Mouse (Mus musculus): ENCODE measurements around the gene Stk38.

- no peak for TF ChIP-seq USF1 (IDR thresholded peaks at IDR 0.05; ENCODE audit: low read depth, low read length)
- TF ChIP-seq ETS1 (conservative IDR thresholded peaks at IDR 0.05; ENCODE audit: low read depth, low read length), result no peak
- no peak for TF ChIP-seq E2F4 (IDR thresholded peaks at IDR 0.05; ENCODE audit: insufficient replicate concordance, low read depth, low read length)
- no peak for TF ChIP-seq EP300 (IDR thresholded peaks at IDR 0.05; ENCODE audit: low read length)
- no peak for TF ChIP-seq CTCF (conservative IDR thresholded peaks at IDR 0.05 in 1 of 2, IDR thresholded peaks at IDR 0.05 in 1 of 2; ENCODE audit: low read depth in 2 of 2, low read length in 2 of 2)
- TF ChIP-seq UBTF (IDR thresholded peaks at IDR 0.05; ENCODE audit: low read depth, low read length), result no peak
- TF ChIP-seq MEF2A (IDR thresholded peaks at IDR 0.05; ENCODE audit: borderline replicate concordance, low read depth, low read length), result no peak
- no peak for TF ChIP-seq MAX (IDR thresholded peaks at IDR 0.05; ENCODE audit: low read length)
- TF ChIP-seq USF2 (conservative IDR thresholded peaks at IDR 0.05; ENCODE audit: low read depth, low read length), result no peak
- TF ChIP-seq SMC3 (IDR thresholded peaks at IDR 0.05; ENCODE audit: low read depth, low read length), result no peak
- no peak for TF ChIP-seq POLR2A (IDR thresholded peaks at IDR 0.05; ENCODE audit: low read depth, low read length)
- no peak for TF ChIP-seq MAZ (IDR thresholded peaks at IDR 0.05; ENCODE audit: low read depth, low read length)
- no peak for TF ChIP-seq SIN3A (IDR thresholded peaks at IDR 0.05; ENCODE audit: low read length)
- TF ChIP-seq BHLHE40 (IDR thresholded peaks at IDR 0.05; ENCODE audit: low read depth, low read length), result no peak
Measured at GRCm38 (mm10) chr17:28982591-28982990, 25.2 kb downstream of the Stk38 start.

Data from CH12.LX (cell line).